Mouse (Mus musculus): ENCODE results near the gene Phf21b. TPM values are rescaled to one million over a fixed set of nuclear protein-coding genes. Genes with fewer than 3 reads are reported as not detected.

Phf21b gene
- total RNA-seq, 2 experiments from 2014 or later, result not detected

DNA sequence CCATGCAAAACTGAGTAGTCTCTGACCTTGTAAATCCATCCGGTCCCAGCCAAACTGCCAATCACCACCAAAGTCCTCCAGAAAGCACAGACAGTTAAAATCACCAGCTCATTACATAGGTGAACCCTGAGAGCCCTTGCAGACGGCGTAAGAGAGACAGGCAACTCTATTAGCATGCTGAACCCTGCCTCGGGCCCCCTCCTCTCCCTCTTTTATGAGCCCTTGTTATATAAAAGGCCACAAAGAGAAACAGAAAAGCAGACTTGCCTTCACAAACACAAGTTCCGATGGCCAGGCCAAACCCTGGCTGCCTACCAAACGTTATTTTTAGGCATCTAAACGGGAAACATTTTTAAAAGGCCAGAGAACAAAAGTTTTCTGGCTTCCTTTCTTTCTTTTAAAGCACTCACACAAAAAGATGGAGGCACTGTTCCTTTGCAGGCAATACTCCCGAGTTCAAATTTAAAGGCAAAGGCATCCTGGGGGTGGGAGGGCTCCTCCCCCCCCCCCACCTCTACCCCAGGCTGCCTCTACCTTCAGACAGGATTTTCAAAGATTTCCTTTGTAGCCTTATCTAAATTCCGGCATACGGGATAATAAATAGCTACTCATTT is 3.3 kb downstream of the Phf21b start:
- no peak for ATAC-seq (replicated peaks; ENCODE audit: low FRiP score, poor library complexity, severe bottlenecking)

DNA sequence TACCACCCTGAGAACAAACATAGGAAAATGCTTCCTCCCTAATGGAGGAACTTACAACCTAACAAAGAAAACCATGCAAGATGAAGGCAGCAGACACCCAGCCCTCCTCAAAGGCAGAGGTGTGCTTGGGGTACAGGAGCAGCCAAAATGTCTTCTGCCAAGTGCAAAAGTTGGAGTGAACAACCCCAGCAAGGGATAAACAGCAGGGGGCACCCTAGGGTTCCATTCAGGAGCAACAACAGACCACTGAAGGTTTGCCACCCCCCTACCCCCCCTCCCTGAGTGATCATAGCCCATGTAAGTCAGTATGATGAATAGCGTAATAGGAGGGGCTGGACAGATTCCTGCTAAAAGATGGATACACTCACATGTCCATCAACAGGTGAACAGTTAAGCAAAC is 5.5 kb downstream of the Phf21b start:
- no peak for ATAC-seq (replicated peaks; ENCODE audit: low FRiP score, poor library complexity, severe bottlenecking)

DNA sequence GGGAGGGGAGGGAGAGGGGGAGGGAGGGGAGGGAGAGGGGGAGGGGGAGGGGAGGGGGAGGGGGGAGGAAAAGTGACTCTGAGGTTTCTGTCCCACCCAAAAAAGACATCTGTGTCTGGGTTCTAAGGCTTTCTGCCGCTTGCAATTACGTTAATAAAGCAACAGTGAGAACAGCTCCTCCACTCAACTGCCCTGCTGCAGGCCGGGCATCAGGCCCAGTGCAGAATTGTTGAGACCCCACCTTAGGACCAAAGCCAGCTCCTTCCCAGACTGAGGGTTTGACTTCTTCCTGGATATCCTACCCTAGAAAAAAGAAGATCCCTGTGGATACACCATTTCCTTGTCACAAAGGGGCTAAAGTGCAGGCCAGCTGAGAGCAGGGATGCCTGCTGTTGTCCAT is 9.6 kb downstream of the Phf21b start:
- no peak for ATAC-seq (replicated peaks; ENCODE audit: low FRiP score, poor library complexity, severe bottlenecking)

DNA sequence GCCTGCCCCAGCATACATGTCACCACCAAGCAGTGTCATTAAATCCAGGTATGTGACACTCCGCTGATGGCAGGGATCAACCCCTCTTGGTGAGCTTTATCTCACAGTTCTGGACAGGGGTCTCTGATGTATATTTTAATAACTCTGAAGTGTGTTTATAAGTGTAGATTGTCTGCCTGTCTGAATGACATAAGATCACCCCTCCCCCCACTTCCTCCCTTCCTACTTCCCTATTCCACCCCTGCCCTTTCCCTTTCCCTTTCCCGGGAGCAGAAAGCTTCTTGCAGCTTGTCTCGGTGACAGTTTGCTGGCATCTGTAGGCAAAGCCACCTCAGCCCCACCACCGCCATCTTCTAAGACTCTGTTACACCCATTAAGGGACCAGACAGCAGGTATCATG is 11.0 kb downstream of the Phf21b start:
- ATAC-seq (replicated peaks; ENCODE audit: low FRiP score, poor library complexity, severe bottlenecking), result no peak

DNA sequence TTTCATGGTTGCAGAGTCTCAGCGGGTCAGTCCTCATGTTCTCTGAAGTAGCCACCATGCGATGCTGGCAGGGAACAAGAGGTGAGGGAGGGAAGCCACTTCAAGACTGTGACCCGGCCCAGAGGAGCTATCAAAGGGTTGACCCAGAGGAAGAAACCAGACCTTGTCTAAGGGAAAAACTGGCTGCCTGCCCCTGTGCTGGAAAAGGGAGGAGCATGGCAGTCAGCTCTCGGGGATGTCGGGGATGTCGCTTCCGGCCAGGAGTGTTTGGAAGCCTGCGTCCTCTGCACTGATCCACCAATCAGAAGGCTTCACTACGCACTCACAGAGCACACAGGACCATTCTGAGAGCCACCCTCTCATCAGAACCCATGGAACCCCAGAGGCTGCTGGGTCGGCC is 12.8 kb downstream of the Phf21b start:
- ATAC-seq (replicated peaks; ENCODE audit: low FRiP score, poor library complexity, severe bottlenecking), result no peak

DNA sequence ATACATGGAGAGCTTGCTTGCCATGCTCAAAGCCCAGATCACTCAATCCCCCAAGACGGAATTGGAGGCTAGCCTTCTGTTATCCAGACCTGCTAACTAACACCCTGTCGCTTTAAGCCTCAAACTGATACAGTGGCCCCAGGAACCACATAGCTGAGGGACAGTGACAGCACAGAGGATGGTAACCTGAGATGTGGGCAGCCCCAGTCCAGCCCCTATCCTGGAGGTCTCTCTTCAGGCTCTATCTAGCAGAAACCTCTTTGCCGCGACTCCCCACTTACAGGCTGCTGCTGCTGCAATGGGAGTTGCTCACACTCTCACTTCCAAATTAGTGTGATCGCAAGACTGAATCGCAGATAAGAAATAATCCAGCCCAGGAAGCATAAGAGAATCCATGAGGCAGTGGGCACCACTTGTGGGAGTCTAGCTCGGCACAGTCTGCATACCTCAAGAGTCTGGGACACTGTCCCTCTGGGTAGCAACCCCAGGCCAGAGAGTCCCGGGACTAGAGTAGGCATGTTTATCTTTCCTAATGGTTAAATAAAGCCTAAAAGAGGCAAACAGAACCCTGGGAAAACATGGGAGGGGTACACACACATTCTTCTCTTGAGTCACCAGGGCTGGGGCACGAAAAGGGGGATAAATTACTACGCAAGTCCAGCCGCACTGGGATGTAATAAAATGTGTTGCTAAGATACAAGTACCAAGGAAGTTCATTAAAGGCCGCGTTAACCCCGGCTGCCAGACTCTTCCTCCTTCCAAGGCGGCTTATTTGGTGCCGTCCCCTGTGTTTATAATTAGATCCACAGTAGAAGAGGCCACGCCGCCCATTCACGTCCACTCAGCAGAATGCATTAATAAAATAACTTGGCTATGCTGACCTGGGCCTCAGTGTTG is 13.7 kb downstream of the Phf21b start:
- ATAC-seq (replicated peaks; ENCODE audit: low FRiP score, poor library complexity, severe bottlenecking), result no peak

DNA sequence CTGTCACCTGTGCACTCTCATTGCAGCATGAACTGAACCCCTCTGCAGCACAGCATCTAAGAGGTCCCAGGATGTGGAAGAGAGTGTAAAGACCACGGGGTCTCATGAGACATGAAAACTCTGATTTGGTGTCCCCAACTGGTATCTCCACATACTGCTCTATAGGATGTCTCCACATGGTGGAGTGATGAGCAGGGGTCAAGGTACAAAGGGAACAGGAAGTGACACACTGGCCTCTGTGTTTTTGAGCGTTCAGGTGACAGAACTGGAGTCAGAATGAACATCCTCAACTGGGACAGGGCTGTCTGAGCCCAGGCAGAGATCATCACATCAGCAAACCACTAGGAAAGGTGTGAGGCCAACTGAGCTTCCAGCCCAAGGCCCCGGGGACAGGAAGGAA is 15.3 kb downstream of the Phf21b start:
- ATAC-seq (replicated peaks; ENCODE audit: low FRiP score, poor library complexity, severe bottlenecking), result no peak

DNA sequence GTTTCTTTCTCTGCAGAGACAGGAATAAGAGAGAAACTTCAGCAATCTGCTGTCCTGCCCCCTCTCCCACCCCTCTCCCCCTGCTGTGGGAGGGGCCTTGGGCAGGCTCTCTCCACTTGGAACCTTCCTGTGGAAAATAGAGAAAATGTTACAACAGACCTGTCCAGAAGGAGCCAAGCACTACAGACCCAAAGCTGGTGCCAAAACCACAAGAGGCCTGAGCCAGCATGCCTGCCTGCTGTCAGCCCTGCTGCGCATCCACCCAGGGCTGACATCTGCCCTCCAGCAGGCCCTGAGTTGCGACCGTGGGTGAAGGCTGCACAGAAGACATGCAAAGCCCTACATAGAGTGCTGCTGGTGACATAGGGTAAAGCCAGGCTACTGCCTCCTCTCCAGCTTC is 16.3 kb downstream of the Phf21b start:
- no peak for ATAC-seq (replicated peaks; ENCODE audit: low FRiP score, poor library complexity, severe bottlenecking)

DNA sequence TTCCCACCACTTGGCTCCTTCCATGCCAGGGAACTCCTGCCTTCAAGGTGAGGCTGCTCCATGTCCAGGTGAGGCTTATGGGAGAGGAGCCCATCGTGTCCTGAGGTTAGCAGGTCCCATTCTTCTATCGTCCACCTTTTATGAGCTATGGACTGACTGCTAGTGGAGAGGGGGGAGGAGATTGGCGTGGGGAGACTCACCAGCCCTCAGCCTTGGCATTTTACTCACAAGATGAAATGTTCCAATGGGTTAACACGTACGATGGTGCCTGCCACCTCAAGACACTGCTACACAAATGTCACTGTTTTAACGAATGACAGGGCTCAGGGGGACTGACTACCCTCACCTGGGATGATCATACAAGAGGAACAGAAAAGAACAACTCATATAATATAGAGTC is 18.0 kb downstream of the Phf21b start:
- no peak for ATAC-seq (replicated peaks; ENCODE audit: low FRiP score, poor library complexity, severe bottlenecking)

DNA sequence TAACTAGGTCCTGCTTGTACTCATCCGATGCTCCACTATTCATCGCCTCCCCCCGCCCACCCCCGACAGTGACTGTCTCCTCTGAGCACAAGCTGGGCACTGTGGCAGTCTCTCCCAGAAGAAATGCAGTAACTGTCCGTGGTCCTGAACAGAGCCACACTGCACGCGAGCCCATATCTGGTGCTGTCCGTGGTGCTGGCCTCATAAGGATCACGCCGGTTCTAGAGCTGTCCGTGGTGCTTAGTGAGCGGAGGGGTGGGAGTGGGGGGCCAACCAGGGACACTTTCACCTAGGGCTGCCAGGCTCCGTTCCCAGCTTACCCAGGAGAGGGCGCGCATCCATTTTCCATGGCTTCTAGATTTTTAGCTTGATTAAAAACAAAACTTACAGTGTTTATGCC is 26.4 kb downstream of the Phf21b start:
- no peak for ATAC-seq (replicated peaks; ENCODE audit: low FRiP score, poor library complexity, severe bottlenecking)

DNA sequence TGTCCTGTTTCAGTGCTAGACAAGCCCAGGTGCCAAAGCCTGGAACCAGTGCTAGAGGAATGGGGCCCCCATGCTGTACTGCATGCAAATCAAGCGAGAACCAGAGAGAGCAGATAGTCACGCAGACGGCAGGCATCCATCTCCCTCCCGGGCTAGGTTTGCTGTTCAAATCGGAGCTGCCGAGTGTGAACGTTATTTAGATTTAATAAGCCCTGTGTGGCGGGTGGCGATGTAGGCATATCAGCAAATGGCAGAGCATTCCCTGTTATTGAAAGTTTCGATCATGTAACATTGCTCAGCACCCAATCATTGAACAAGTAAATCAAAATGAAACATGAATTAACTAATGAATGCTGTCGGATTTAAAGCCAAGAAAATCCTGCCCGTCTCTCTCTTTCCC is 27.2 kb downstream of the Phf21b start:
- ATAC-seq (replicated peaks; ENCODE audit: low FRiP score, poor library complexity, severe bottlenecking), result no peak

DNA sequence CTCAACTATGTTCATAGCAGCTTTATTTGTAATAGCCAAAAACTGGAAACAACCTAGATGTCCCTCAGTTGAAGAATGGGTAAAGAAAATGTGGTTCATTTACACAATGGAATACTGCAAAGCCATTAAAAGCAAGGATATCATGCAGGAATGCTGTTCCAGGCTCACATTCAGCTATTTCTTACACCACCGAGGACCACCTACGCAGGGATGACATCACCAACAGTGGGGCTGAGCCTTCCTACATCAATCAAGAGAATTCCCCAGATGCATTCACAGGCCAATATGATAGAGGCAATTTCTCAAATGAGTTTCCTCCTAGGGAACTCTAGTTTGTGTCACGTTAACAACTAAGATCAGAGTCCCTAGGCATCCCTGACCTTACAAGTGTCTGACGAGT is 32.8 kb downstream of the Phf21b start:
- no peak for ATAC-seq (replicated peaks; ENCODE audit: low FRiP score, poor library complexity, severe bottlenecking)

DNA sequence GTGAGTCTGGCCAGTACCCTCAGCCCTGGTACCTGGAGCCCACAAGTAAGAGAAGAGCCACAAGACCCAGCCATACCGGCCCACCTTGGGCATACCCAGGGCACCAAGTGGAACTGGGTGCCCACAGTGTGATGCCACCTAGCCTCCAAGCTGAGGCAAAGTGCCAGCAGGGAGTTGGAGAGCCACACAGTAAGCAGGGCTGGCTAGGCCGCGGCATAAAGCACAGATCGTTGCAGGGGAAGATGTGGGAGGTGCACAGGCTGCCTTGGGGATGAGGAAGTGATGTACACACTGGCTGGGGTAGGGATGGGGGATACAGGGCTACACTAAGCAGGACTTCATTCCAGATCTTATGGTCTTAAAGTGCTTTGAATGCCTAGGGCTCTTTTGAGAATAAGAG is 35.0 kb downstream of the Phf21b start:
- no peak for ATAC-seq (replicated peaks; ENCODE audit: low FRiP score, poor library complexity, severe bottlenecking)

DNA sequence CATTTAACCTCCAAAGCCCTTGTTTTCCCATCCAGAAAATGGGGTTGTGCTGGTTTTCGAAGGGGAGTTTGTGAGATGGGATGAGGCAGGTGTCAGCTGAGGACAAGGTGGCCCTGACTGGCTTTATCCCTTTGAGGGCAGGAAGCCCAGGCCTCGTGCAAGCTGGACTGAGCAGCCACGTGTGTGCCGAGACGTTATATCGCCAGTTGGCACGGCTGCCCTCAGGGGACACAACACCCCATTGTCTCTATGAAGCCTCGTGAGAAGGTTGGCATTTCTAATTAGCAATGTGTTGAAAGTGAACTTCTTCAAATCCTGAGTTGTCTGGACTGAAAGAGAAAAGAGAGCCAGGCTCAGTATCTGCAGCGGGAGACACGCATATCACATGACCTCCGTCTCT is 37.6 kb downstream of the Phf21b start:
- ATAC-seq (replicated peaks; ENCODE audit: low FRiP score, poor library complexity, severe bottlenecking), result no peak

DNA sequence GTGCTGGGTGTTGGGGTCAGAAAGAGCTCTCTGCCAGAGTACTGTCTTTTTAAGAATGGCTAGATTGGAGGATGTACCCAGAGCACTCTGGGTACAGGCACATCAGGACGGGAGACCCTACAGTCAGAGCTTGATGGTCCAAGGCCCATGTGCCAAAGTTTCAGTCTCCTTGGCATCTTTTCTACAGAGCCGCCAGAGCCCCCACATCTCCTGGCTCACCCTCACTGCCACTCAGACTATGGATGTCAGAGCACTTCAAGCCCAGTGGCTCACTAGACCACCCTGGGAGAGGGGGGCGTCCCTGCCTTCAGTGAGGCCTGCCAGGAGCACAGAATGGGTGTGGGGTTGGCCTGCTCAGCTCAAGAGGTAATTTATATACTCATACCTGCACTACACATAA is 38.3 kb downstream of the Phf21b start:
- ATAC-seq (replicated peaks; ENCODE audit: low FRiP score, poor library complexity, severe bottlenecking), result no peak

DNA sequence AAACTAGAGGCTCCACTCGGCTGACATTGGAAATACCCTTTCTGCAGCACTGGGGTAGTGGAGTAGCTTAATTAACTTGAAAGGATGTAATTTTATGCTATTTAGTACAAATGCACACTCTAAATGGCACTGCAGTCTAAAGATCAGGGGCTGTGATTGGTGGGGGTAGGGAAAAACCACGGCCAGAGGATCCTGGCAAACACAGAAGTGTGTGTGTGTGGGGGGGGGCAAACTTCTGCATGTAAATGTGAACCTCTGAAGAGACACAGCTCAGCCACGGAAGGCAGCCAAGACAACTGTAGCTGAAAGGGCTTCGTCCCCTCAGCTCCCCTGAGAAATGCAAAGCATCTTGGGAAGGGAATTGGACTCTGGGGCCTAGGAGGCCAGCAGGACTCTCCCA is 40.7 kb downstream of the Phf21b start:
- ATAC-seq (replicated peaks; ENCODE audit: low FRiP score, poor library complexity, severe bottlenecking), result no peak

DNA sequence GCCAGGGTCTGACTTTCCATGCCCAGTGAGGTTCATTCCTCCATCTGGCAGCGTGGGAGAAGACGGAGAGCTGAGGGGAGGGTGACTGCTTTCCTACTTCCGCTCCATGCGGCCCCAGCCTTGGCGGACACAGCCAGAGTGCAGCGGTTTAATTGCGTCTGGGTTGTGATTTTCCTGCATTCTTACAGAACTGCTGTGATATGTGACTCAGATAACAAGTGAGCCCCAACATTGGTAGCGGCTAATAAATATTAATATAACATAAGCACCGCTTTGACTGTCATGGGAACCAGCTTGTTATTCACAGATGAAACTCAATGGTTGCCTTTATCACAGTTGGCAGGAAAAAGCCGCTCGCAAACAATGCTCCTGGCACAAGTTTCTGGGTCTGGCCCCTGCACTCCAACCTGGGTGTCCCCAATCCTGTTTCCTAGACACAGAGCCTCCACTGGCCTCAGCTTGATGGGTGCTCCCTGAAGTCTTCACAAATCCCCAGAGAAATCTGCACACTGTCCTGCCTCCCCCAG is 43.0 kb downstream of the Phf21b start:
- no peak for ATAC-seq (replicated peaks; ENCODE audit: low FRiP score, poor library complexity, severe bottlenecking)

DNA sequence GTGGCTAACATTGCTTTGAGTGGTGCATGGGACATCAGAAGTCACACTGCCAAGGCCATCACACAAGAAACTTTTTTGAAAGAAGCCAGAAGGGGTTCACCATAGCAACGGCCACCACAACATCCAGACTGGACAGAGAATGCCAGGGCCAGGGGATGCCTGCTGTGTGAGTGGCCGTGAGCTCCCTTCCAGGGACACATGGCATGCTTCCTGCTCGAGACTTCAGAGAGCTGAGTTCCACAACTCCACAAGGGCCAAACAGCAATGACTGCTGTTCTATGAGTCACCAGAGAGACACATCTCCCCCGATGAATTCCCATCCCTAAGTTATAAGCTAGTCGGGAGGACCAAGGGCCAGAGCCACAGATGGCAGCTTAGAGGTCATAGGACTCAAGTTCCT is 44.7 kb downstream of the Phf21b start:
- ATAC-seq (replicated peaks; ENCODE audit: low FRiP score, poor library complexity, severe bottlenecking), result no peak

DNA sequence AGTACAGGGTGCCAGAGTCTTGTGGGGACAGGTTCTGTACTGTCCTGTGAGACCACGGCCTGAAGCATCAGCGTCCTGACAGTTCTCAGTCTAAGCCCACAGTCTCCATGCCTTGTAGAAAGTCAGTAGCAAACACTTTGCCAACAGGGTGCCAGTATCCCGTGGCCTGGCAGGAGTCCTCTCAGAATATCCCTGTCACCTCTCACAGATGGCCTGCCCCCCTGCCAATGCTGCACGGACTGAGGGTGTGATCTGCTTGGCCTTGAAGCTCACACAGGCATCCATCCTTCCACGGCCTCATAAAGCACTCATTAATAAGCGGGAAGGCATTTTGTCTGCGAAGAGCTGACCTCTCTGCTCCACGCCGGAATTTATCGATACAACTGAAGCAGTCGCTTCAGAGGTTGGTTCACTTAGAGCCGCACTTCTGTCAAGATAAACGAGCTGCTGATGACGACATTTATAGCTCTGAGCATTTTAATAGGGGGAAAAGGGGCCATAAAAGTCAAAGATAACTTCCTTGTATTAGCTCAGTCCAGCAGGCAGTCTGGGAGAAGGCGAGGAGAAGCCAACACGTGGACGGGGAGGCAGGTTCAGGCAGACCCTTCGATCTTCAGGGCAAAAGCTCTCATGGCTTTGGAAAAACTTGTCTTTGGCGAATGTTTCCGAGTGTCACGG is 46.4 kb downstream of the Phf21b start:
- no peak for ATAC-seq (replicated peaks; ENCODE audit: low FRiP score, poor library complexity, severe bottlenecking)

DNA sequence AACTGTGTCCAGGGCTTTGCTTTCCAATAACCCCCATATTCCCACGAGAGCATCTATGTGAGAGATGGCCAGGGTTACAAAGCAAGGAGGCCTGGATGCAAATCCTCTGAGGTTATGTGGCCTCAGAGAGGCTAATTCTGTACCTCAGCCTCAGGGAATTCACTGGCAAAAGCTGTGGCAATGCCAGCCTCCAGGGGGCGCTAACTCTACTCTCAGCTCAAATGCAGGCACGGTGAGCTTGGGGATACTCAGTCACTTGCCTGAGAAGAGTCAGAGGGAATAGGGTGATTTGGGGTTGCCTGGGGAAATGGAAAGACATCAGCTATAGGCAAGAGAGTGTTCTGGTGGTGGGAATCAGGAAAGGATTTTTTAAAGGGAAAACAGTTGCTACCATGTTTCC is 52.2 kb downstream of the Phf21b start:
- no peak for ATAC-seq (replicated peaks; ENCODE audit: low FRiP score, poor library complexity, severe bottlenecking)

DNA sequence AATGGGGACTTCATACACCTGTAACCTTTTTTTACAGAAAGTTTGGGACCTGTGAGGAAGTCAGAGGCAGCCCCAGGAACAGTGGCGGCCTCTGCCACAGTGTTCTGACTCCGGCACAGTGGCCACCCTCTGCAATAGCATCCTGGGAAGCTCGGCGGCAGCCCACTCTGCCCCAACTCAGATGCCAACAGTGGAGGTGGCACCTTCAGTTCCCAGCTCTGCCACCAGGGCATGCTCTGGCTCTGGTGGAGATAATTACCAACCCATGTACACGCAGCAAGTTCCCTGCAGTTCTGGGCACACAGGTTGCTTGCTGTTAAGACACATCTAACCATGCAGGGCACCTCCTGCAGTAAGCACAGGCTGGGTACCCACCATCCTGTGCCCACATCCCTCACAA is 55.7 kb downstream of the Phf21b start:
- no peak for ATAC-seq (replicated peaks; ENCODE audit: low FRiP score, poor library complexity, severe bottlenecking)

All from erythroid progenitor cell, adult 5-6 weeks (primary cell).